Mouse (Mus musculus) c-Kit-positive CD71-positive TER-119-positive erythroid progenitor cells, embryonic 14.5 days (primary cell): ENCODE results near the gene Farsa.
A peak's percentile ranks its signal among the peaks of the same experiment; 100 is the strongest.
"Not testable (repeated sequence)": the region's sequence is repeated elsewhere in the genome, so short reads cannot be mapped to it uniquely, and the experiment has no call there.

Experiments
- DNase-seq: peaks from one replicate; pipeline ENCODE4 v3.0.0-alpha.2; 2013; ENCODE audit warnings: low spot score

Farsa gene

DNA sequence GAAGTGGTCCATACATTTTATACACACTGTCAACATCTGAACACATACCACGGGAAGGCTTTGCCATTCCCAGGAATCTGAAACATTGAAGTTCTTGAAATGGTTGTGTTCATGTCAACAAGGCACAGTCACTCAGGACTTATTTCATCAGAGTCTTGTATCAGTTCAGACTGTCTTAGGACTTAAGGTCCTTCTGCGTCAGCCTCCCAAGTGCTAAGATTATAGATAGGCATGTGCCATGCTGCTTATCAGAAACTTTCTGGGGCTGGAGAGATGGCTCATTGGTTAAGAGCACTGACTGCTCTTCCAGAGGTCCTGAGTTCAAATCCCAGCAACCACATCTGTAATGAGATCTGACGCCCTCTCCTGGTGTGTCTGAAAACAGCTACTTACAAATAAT is 17.6 kb downstream of the Farsa start:
- no peak for DNase-seq

DNA sequence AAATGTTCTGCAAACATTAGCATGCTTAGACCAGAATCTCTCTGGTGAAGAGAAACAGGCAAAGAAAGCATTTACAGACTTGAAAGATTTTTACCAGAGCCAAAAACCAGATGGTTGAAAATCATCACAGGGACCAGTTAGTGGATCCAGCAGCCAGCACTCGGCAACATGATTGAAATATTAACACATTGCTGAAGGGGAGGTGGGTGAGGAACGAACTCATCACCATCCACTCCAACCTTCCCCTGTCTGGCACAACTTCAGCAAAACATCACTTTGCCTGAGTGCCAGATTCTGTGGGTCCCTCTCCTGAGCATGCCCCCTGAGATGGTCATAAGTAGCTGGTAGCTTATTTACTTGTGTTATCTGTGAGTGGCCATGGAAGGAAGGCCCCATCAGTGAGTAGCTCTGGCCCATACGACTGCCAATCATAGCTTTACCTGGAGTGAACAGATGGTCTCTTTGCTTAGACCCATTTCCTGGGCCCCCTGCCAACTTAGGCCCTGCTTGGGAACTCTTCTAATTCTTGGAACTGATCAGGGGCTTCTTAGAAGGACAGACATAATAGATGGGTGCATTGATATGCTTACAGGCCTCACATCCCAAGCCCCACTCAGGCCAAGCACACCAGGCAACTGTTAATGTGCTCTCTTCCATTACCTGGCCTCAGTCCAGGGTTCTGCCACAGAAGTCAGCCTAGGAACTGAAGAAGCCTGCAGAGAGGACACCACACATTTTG is 20.7 kb downstream of the Farsa start:
- DNase-seq, result no peak

DNA sequence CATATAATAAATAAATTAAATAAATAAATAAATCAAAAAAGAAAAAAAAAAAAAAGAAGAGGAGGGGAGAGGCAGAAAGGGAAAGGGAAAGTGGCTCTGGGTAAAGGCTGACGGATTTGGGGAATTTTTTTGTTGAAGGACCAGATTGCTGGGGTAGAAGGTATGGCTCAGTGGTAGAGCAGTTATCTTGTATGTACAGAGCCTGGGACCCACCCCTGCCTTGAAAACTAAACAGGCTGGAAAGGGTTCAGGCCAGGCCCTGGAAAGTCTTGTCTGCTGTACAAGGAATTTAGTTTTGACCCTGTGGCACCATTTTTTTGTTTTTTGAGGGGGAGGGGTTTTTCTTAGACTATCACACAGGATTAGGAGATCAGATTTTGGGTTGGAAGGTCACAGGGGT is 22.1 kb downstream of the Farsa start:
- DNase-seq, result no peak

DNA sequence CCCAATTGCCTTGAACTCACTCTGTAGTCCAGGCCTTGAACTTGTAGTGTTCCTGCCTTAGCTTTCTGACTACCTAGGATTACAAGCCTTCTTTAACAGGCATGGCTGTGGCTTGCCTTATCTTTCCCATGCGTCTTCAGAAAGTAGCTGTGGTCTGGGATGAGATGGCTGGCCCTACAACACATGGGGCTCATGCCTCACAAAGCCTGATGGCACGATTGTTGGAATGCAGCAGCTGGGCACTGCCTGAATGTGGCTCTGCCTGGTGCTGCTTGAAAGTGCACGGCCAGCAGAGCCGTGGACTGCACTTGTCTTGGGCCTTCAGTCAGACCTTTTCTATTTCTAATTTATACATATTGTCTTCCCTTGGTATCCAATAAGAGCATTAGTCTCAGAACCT is 27.9 kb downstream of the Farsa start:
- DNase-seq, result no peak

DNA sequence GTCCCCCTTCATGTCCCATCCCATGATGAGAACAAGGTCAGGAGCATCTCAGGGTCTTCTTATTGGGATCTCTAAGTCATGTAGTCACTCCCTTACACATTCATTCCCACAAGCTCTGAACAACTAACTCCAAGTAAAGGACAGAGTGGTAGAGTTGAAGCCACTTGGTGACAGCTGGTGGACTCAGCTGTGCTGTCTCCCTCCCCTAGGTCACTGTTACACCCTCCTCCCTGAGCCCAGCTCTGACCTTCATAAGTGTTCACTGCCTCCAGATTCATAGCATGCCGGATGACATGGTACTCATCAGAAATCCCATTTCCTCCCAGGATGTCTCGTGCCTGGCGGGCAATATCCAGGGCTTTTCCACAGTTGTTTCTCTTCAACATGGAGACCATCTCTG is 31.5 kb downstream of the Farsa start:
- no peak for DNase-seq

DNA sequence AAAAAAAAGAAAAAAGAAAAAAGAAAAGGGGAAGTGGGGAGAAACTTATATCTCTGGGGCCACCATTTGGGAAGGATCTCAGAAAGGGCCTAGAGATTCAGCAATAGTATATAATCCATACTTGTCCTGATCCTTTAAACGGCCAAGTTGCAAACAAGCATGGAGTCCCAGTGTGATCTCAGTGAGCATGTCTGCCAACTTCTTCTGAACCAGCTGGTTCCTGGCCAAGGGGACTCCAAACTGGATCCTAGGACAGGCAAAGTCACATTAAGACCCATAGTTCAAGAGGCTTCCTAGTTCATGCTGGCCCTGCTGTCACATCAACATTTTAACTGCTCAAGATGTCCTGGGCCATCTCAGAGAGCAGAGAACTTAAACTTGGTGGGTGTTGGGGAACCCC is 32.4 kb downstream of the Farsa start:
- no peak for DNase-seq

DNA sequence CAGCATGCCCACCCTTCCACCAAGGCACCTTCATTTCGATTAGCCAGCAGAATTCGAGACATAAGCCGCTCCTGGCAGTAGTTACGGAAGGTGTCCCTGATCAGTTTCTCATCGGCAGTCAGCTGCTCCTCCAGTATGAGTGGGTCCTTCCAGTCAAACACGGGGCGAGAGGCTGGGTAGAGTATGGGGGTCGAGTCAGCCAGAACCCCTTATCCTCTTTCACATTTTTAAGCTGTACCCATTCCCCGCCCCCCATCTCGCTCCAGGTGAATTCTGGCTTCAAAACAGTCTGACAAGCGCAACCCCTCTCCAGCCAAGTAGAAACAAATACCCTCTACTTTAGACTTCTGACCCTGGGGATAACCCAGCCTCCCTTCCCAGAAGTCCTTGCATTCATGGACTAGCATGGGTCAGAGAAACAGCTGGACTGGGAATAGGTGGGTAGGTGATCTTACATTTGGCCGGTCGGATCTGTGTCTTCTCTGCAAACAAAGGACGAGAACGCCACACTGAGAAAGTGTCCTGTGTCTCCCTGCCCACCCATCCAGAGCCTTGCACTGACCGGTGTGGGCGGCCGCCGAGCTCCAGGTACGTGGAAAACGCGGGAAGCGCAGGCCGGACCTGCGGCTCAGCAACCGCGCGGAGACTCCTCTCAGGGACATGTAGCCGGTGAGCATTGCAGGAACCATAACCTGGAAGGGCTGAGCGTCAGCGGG is 36.4 kb downstream of the Farsa start:
- no peak for DNase-seq

DNA sequence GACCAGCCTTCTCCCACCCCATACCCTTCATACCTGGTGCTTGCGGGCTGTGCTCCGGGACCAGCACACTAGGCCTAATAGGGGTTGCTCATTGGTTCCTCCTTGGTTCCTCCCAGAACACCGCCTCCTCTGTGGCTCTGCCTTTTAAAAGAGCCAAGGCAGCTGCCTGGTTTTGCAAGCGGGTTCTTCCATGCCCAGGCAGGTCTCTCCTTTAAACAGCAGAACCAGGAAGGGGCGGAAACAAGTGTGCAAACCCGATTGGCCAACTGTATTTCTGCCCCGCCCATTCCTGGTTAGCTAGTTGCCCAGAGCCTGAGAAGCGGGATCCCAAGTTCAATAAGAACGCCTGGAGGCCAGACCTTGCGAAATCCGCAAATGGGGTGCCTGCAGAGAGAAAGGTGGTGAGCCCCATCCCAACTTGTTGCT is 36.9 kb downstream of the Farsa start, which contains the start of gene Gcdh:
Gene Gcdh (minus strand): TSS at position 213 of the 426 bp plus-strand sequence.
- peak; percentile 95 for DNase-seq

DNA sequence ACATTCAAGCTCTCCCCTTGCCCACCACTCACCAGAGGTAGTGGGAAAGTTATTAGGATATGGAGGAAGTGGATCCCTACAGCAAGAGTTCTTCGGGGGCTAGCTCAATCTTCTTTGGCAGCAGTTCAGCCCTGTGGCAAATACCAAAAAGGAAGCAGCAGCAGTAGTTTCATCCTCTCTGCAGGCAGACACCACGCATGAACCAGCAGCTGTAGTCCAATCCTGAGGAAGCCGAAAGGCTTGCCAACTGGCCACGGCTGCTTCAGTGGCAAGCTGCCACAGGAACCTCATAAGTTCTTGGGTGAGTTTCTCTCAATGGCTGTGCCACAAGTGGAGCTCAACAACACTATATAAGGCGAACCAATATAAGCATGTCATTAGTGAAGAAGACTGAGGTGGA is 39.2 kb downstream of the Farsa start:
- DNase-seq, result no peak

DNA sequence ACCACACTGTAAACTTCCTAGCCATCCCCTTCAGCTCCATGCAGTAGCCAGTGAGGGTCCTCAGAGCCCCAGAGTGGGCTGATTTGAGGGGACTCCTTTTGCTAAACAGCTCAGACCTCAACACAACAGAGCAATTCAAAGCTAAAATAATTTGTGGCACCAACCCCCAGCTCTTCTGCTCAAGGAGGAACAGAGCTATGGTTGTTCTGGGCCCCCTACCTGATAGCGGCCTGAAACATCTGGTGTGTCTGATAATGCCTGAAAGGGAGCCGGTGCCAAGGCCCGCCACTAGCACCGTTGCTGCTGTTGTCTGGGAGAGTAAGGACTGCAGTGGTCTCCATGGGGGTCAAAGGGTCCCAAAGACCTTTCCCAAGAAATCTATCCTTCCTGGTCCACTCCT is 44.3 kb downstream of the Farsa start:
- DNase-seq, result peak; percentile 87

DNA sequence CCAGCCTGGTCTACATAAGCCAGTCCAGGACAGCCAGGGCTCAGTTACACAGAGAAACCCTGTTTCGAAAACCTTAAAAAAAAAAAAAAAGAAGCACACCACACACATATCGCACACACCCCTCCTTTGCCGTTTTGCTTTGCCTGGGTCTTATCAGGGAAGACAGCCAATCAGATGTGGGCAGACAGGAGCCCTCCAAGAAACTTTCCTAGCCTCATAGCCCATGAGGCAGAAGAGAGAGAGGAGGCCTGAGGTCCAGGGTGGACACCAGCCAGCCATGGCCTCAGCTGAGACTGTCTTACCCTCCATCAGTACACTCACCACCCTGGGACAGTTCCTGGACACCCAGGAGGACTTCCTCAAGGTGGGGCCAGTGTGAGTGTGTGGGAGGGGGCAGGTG is 45.0 kb downstream of the Farsa start, which contains the start of gene Klf1:
Gene Klf1 (plus strand): TSS at position 177 of the 400 bp plus-strand sequence.
- peak; percentile 89 for DNase-seq

DNA sequence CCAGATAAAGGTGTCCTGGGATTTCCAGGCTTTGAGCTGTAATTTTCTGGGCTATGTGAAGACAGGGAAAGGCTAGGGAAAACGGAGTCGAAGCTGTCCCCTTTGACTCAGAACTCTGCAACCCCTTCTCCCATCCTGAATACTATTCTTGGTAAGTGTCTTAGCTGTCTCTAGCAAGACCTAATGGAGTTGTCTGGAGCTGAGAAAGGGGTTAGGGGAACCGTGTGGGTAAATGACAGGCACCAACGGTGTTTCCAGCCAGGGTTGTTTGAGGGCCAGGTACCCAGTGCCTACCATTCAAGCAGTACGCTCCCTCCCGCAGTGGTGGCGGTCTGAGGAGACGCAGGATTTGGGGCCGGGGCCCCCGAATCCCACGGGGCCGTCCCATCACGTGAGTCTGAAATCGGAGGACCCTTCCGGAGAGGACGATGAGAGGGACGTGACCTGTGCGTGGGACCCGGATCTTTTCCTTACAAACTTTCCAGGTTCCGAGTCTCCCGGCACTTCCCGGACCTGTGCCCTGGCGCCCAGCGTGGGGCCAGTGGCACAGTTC is 45.7 kb downstream of the Farsa start:
- no peak for DNase-seq

DNA sequence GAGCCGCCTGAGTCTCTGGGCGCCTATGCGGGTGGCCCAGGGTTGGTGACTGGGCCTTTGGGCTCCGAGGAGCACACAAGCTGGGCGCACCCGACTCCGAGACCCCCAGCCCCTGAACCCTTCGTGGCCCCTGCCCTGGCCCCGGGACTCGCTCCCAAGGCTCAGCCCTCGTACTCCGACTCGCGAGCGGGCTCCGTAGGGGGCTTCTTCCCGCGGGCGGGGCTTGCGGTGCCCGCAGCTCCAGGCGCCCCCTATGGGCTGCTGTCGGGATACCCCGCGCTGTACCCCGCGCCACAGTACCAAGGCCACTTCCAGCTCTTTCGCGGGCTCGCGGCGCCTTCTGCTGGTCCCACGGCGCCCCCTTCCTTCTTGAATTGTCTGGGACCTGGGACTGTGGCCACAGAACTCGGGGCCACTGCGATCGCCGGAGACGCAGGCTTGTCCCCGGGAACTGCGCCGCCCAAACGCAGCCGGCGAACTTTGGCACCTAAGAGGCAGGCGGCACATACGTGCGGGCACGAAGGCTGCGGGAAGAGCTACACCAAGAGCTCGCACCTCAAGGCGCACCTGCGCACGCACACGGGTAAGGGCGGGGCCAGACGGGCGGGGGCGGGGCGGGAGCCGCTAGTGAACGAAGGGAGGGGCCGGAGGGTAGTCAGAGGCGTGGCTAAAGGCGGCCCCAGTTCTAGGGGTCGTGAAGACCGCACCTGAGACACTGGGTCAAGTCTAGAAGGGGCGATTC is 46.3 kb downstream of the Farsa start:
- DNase-seq, result peak; percentile 81

DNA sequence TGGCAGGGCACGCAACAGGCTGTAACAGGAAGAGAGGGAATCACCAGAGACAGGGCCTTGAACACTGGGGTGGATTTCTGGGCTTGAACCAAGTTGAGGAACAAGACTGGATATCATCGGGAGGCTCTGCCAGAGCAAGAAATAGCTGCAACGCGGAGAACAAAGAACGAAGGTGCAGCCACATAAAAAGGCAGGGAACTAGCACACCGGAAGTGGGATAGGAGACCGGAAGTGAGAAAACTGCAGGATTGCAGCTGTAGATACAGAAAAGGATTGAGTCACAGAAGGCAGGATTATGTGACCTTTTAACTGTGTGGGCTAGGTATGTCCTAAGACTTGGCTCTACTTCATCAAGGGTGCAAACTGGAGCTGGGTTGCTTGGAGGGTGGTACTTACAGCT is 47.6 kb downstream of the Farsa start:
- no peak for DNase-seq

DNA sequence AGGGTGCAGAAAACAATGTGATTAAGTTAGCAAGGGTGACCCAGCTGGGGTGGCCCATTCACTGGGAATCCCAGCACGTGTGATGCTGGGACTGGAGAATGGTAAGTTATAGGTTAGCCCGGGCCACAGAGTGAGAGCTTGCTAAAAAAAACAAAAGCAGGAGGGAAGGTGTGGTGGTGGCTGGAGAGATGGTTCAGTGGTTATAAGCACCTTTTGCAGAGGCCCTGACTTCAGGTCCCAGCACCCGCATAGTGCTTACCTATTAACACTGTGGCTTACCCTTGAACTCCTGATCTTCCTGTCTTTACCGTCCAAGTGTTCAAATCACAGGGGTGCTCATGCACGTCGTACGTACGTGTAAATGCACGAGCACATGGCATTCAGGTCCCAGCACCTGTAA is 50.2 kb downstream of the Farsa start:
- no peak for DNase-seq

DNA sequence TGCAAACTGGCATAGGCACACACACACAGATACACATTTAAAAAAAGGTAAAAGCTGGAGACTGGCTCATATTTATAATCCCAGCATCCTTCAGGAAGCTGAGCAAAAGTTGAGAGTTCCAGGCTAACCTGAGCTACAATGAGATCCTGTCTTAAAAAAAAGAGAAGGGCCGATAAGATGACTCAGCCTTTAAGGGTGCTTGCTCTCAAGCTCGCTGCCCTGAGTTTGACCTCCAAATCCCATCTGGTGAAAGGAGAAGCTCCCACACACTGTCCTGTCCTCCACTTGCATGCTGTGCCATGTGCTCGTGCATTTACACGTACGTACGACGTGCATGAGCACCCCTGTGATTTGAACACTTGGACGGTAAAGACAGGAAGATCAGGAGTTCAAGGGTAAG is 50.7 kb downstream of the Farsa start:
- no peak for DNase-seq

DNA sequence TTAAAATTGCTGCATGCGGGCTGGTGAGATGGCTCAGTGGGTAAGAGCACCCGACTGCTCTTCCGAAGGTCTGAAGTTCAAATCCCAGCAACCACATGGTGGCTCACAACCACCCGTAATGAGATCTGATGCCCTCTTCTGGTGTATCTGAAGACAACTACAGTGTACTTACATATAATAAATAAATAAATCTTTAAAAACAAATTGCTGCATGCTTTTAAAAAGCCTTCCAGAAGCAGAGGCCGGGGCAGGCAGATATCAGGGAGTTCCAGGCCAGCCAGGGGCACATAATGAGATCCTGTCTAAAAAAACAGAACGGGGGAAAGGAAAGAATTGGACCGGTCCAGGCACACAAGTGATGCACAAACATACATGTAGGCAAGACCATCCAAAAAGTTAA is 51.2 kb downstream of the Farsa start:
- not testable (repeated sequence) for DNase-seq

DNA sequence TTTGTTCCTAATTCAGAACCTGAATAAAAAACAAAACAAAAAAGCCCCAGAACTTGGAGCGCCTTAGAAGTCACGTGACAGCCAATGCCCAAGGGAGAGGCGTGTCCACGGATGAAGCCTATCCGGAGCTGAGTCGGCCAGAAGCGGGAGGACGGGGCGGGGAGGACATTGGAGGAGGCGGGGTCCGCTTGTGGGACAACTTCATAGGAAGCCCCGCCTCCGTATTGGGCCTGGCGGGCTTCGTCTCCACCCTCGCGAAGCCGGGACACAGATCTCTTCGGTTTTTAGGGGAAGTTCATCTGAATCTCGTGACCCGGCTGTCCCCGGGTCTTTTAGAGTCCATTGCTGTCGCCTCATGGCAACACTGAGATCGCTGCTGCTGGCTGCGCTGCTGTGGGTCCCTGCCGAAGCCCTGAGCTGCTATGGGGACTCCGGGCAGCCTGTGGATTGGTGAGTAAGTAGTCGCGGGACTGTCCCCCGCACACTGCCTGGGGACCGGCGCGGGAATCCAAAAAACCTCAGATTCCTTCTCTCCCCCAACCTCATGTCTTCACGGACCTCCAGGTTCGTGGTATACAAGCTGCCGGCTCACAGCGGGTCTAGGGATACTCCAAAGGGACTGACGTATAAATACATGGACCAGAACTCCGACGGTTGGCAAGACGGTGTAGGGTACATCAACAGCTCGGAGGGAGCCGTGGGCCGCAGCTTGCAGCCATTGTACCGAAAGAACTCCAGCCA is 51.8 kb downstream of the Farsa start, which contains the start of gene Dnase2a:
Gene Dnase2a (plus strand): TSS at position 140 of the 741 bp plus-strand sequence.
- DNase-seq, result peak; percentile 98

DNA sequence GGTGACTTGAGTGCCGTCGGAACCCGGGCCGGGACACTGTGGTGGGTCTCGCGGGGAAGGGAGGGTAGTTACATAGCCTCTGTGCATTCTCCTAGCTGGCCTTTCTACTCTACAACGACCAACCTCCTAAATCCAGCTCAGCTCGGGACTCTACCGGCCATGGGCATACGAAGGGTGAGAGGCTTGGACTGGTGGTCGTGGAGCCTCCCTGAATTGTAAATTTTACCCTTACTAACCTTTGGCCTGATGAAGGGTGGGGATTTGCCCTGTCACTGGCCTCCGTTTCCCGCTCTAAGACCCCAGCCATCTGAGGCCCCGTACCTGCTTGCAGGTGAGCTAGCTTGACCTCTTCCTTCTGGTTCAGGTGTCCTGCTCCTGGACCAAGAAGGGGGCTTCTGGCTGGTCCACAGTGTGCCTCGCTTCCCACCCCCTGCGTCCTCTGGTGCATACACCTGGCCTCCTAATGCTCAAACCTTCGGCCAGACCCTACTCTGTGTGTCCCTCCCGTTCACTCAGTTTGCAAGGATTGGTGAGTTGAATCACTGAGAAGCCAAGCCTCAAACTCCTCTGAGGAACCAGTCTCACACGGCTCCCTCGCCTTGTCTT is 52.5 kb downstream of the Farsa start:
- DNase-seq, result no peak

DNA sequence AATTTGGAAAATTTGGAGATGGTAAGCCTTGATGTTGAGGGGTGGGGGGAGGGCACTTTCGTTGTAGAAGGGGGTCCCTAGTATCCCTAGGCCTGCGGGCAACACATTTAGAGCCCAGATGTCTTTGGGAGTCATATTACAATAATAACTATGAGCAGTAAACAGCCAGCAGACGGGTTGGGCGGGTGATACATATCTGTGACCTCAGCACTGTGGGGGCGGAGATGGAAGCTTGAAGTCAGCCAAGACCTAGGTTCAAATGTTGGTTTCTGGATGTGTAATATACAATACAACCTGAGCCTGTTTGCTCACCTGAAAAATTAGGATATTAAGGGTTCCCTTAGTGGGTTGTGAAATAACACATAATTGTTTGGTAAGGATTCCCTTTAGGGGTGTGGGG is 53.2 kb downstream of the Farsa start:
- peak; percentile 68 for DNase-seq

DNA sequence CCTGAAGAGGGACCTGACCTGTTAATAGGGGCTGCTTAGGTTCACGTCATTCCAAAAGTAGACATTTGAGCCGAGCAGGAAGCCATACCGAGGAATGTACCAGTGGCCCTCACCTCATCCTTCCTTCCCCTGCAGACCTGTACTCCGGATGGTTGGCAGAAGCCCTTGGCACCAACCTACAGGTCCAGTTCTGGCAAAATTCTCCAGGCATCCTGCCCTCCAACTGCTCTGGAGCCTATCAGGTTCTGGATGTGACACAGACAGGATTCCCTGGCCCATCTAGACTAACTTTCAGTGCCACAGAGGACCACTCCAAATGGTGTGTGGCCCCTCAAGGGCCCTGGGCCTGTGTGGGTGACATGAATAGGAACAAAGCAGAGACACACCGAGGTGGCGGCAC is 53.8 kb downstream of the Farsa start:
- no peak for DNase-seq
